Mouse (Mus musculus): Measurements from ENCODE around the gene Baiap2l1.

- TF ChIP-seq CTCF (conservative IDR thresholded peaks at IDR 0.05; ENCODE audit: insufficient read depth, insufficient read length, low read depth, low read length) (no peak), POLR2A (IDR thresholded peaks at IDR 0.05; ENCODE audit: low read depth, low read length) (no peak)
Observed at GRCm38 (mm10) chr5:144341085-144341484, 16.8 kb downstream of the Baiap2l1 start.

All from kidney, adult 2 months (tissue).